Mouse (Mus musculus): ENCODE results near the gene Phactr1. TPM values are rescaled to one million over a fixed set of nuclear protein-coding genes. Genes with fewer than 3 reads are reported as not detected.

Phactr1 gene
- polyA plus RNA-seq, 2 experiments, result 3.6 to 6.7 TPM

DNA sequence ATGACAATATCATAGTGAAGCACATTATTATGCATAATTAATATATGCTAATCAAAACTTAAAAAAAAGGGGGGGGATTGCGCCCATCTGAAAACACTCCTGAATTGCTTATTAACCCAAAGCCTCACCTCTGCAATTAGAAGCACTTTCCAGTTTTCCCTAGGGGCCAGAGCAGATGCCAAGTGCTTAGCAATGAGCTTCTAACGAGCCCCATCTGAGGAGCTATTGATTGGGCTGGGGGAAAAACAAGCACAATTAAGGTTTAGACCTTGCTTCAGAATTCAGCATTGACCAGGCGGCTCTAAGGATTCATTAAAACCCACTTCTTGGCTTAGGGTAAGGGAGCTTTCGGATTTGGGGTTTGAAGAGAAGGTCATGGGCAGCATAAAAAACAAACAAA, 311.9 kb downstream of the Phactr1 start:
- Histone ChIP-seq H3K27me3 (ENCODE audit: control insufficient read depth, insufficient read depth, low read length) (no peaks in the 10 kb centered on the region), H3K4me1 (ENCODE audit: control insufficient read depth, insufficient read depth, low read length) (0 out of 2 replicates have a peak, but pooled peaks cover 2% of the 10 kb centered on the region), H3K27ac (replicated peaks; ENCODE audit: low read depth, low read length) (no peak overlapping the region), H3K9me3 (ENCODE audit: control insufficient read depth, low read length) (peaks cover 5% of the 10 kb centered on the region), H3K36me3 (ENCODE audit: control insufficient read depth, insufficient read depth, low read length) (no peaks in the 10 kb centered on the region), H3K9ac (ENCODE audit: low read depth, low read length, severe bottlenecking) (no peak overlapping the region), H3K4me3 (replicated peaks; ENCODE audit: low read length) (no peak overlapping the region), H3K4me2 (replicated peaks; ENCODE audit: low read depth, low read length, severe bottlenecking) (no peak overlapping the region)
- ATAC-seq (ENCODE audit: low FRiP score, low read depth) (no peak), DNase-seq (ENCODE audit: low spot score) (no peak)
- no peak for TF ChIP-seq POLR2A (IDR thresholded peaks at IDR 0.05; ENCODE audit: borderline replicate concordance, extremely low read depth, insufficient read depth, insufficient read length)
- WGBS, result 43% methylated on average over 4 of the region's 4 CpGs

GRCm38 (mm10) chr13:42994276-42994675, 313.9 kb downstream of the Phactr1 start:
- TF ChIP-seq POLR2A (IDR thresholded peaks at IDR 0.05; ENCODE audit: borderline replicate concordance, extremely low read depth, insufficient read depth, insufficient read length), result no peak
- Histone ChIP-seq H3K4me3 (replicated peaks; ENCODE audit: low read length) (no peak overlapping the region), H3K36me3 (ENCODE audit: control insufficient read depth, insufficient read depth, low read length) (no peaks in the 10 kb centered on the region), H3K9ac (ENCODE audit: low read depth, low read length, severe bottlenecking) (no peak overlapping the region), H3K27me3 (ENCODE audit: control insufficient read depth, insufficient read depth, low read length) (no peaks in the 10 kb centered on the region), H3K4me1 (ENCODE audit: control insufficient read depth, insufficient read depth, low read length) (no peaks in the 10 kb centered on the region), H3K4me2 (replicated peaks; ENCODE audit: low read depth, low read length, severe bottlenecking) (no peak overlapping the region), H3K9me3 (ENCODE audit: control insufficient read depth, low read length) (peaks cover 5% of the 10 kb centered on the region), H3K27ac (replicated peaks; ENCODE audit: low read depth, low read length) (no peak overlapping the region)
- 87% methylated on average over 3 of the region's 3 CpGs for WGBS
- ATAC-seq (ENCODE audit: low FRiP score, low read depth), result no peak
- no peak for DNase-seq (ENCODE audit: low spot score)

DNA sequence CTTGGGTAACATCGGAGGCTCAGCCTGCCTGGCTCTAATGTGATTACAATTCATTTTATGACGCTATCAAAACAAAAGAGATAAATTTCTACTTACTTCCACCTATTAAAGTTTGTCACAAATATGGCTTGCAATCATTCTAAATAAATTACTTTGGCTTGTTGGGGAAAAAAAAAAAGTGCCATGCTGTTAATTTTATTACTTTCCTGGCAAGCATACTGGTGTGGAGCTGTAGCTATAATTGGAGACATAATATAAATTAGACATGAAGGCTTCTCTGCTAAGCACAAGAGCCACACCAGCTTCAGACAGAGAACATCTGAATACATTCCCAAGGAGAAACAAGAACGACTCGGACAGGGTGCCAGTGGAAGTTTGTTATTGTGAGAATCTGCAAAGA, 315.8 kb downstream of the Phactr1 start:
- no peak for ATAC-seq (ENCODE audit: low FRiP score, low read depth)
- Histone ChIP-seq H3K27ac (replicated peaks; ENCODE audit: low read depth, low read length) (no peak overlapping the region), H3K27me3 (ENCODE audit: control insufficient read depth, insufficient read depth, low read length) (no peaks in the 10 kb centered on the region), H3K36me3 (ENCODE audit: control insufficient read depth, insufficient read depth, low read length) (no peaks in the 10 kb centered on the region), H3K4me1 (ENCODE audit: control insufficient read depth, insufficient read depth, low read length) (no peaks in the 10 kb centered on the region), H3K4me2 (replicated peaks; ENCODE audit: low read depth, low read length, severe bottlenecking) (no peak overlapping the region), H3K4me3 (replicated peaks; ENCODE audit: low read length) (no peak overlapping the region), H3K9me3 (ENCODE audit: control insufficient read depth, low read length) (peaks cover 5% of the 10 kb centered on the region), H3K9ac (ENCODE audit: low read depth, low read length, severe bottlenecking) (no peak overlapping the region)
- 31% methylated on average over 4 of the region's 4 CpGs for WGBS
- no peak for DNase-seq (ENCODE audit: low spot score)
- no peak for TF ChIP-seq POLR2A (IDR thresholded peaks at IDR 0.05; ENCODE audit: borderline replicate concordance, extremely low read depth, insufficient read depth, insufficient read length)

- no peak overlapping the region for H3K4me3 ChIP-seq (replicated peaks; ENCODE audit: low read length)
- DNase-seq (ENCODE audit: low spot score) (no peak), ATAC-seq (ENCODE audit: low FRiP score, low read depth) (no peak)
- no peak overlapping the region for H3K9ac ChIP-seq (ENCODE audit: low read depth, low read length, severe bottlenecking)
- H3K27ac ChIP-seq (replicated peaks; ENCODE audit: low read depth, low read length), result no peak overlapping the region
- no peaks in the 10 kb centered on the region for H3K9me3 ChIP-seq (ENCODE audit: control insufficient read depth, low read length)
- H3K36me3 ChIP-seq (ENCODE audit: control insufficient read depth, insufficient read depth, low read length), result no peaks in the 10 kb centered on the region
- WGBS, result 75% methylated on average over 3 of the region's 3 CpGs
- H3K4me2 ChIP-seq (replicated peaks; ENCODE audit: low read depth, low read length, severe bottlenecking), result no peak overlapping the region
- no peaks in the 10 kb centered on the region for H3K27me3 ChIP-seq (ENCODE audit: control insufficient read depth, insufficient read depth, low read length)
- no peaks in the 10 kb centered on the region for H3K4me1 ChIP-seq (ENCODE audit: control insufficient read depth, insufficient read depth, low read length)
- TF ChIP-seq POLR2A (IDR thresholded peaks at IDR 0.05; ENCODE audit: borderline replicate concordance, extremely low read depth, insufficient read depth, insufficient read length), result no peak
Measured at GRCm38 (mm10) chr13:42999287-42999686, 318.9 kb downstream of the Phactr1 start.

GRCm38 (mm10) chr13:43005131-43005579, 324.7 kb downstream of the Phactr1 start:
- H3K9me3 ChIP-seq (ENCODE audit: control insufficient read depth, low read length), result no peaks in the 10 kb centered on the region
- TF ChIP-seq POLR2A (IDR thresholded peaks at IDR 0.05; ENCODE audit: borderline replicate concordance, extremely low read depth, insufficient read depth, insufficient read length), result no peak
- ATAC-seq (ENCODE audit: low FRiP score, low read depth) (no peak), DNase-seq (ENCODE audit: low spot score) (no peak)
- no peak overlapping the region for H3K4me2 ChIP-seq (replicated peaks; ENCODE audit: low read depth, low read length, severe bottlenecking)
- H3K36me3 ChIP-seq (ENCODE audit: control insufficient read depth, insufficient read depth, low read length), result no peaks in the 10 kb centered on the region
- no peaks in the 10 kb centered on the region for H3K27me3 ChIP-seq (ENCODE audit: control insufficient read depth, insufficient read depth, low read length)
- H3K9ac ChIP-seq (ENCODE audit: low read depth, low read length, severe bottlenecking), result no peak overlapping the region
- no peak overlapping the region for H3K4me3 ChIP-seq (replicated peaks; ENCODE audit: low read length)
- no peaks in the 10 kb centered on the region for H3K4me1 ChIP-seq (ENCODE audit: control insufficient read depth, insufficient read depth, low read length)
- H3K27ac ChIP-seq (replicated peaks; ENCODE audit: low read depth, low read length), result no peak overlapping the region
- WGBS, result 21% methylated on average over 3 of the region's 3 CpGs

DNA sequence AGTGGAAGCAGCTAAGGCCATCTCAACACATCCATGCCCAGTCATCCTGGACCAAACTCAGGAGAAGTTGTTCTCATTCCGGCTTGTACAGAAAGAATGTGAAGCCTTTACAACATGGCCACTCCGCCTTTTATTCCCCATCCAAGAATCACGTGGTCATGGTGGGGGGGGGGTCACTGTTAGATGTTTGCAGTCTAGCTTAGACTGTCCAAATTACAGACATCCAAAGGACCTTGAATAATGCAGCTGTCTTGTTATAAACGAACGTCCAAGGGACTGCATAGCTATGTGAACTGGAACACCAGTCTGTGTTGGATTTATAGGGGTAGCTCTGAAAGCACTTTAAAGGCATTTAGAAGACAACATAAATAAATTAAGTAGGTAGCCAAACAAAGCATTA, 328.0 kb downstream of the Phactr1 start:
- Histone ChIP-seq H3K4me3 (replicated peaks; ENCODE audit: low read length) (no peak overlapping the region), H3K9ac (ENCODE audit: low read depth, low read length, severe bottlenecking) (no peak overlapping the region), H3K36me3 (ENCODE audit: control insufficient read depth, insufficient read depth, low read length) (no peaks in the 10 kb centered on the region), H3K4me2 (replicated peaks; ENCODE audit: low read depth, low read length, severe bottlenecking) (no peak overlapping the region), H3K27ac (replicated peaks; ENCODE audit: low read depth, low read length) (no peak overlapping the region), H3K9me3 (ENCODE audit: control insufficient read depth, low read length) (no peaks in the 10 kb centered on the region), H3K4me1 (ENCODE audit: control insufficient read depth, insufficient read depth, low read length) (no peaks in the 10 kb centered on the region), H3K27me3 (ENCODE audit: control insufficient read depth, insufficient read depth, low read length) (no peaks in the 10 kb centered on the region)
- 60% methylated on average over 5 of the region's 5 CpGs for WGBS
- TF ChIP-seq POLR2A (IDR thresholded peaks at IDR 0.05; ENCODE audit: borderline replicate concordance, extremely low read depth, insufficient read depth, insufficient read length), result no peak
- ATAC-seq (ENCODE audit: low FRiP score, low read depth) (no peak), DNase-seq (ENCODE audit: low spot score) (no peak)
